9 mouse cellular contexts compared by ENCODE assay signal in genomic region chr7:40901201-40901600, GRCm38 (mm10). TPM values are rescaled to one million over a fixed set of nuclear protein-coding genes. Genes with fewer than 3 reads are reported as not detected.
DNase-seq lines count a peak whose midpoint lies in the region; ATAC-seq and TF ChIP-seq lines count a peak whose summit lies in the region.
"Had no signal": no experiment of that assay in that cellular context is flagged by ENCODE, and none has a peak within 500 bp of the region (broad histone marks: within the 10 kb centered on the region; RNA-seq: fewer than 3 reads in every experiment).

No protein-coding gene starts in this region.

- peak; percentile 3 for DNase-seq in thymus, postnatal 14 days
- DNase-seq in thymus, adult 18-20 months: no peak
- DNase-seq in forebrain, embryonic 11.5 days (ENCODE audit: low spot score): peak; percentile 89
- DNase-seq in heart, postnatal 14 days: peak; percentile 53 to 60
- DNase-seq in layer of hippocampus, adult 11-12 months (ENCODE audit: low spot score): peak; percentile 90
- DNase-seq in liver, postnatal 0 days: no peak
- DNase-seq in retina, adult 2 months (ENCODE audit: low read depth, low spot score): peak; percentile 29
- no peak for DNase-seq in MN1 (ENCODE audit: low spot score)

- H3K9ac ChIP-seq in forebrain, embryonic 11.5 days (ENCODE audit: low read length): no peak overlapping the region
- no peak overlapping the region for H3K9ac ChIP-seq in liver, postnatal 0 days (replicated peaks)

- 3% methylated on average over 16 of the region's 16 CpGs for WGBS in forebrain, embryonic 11.5 days
- WGBS in liver, postnatal 0 days (ENCODE audit: insufficient replicate concordance): 3% methylated on average over 16 of the region's 16 CpGs

- intact Hi-C loops in heart, postnatal 14 days (cut with DNase I): loop anchor here (2.0 to 10.0 kb wide), 3 partner anchors 626 to 1054 kb away; no protein-coding TSS in a partner anchor

- H3K36me3 ChIP-seq in forebrain, embryonic 11.5 days (ENCODE audit: control insufficient read depth, insufficient read depth, low read length): no peaks in the 10 kb centered on the region
- H3K36me3 ChIP-seq in liver, postnatal 0 days (replicated peaks; ENCODE audit: insufficient read depth, low read length): no peaks in the 10 kb centered on the region

- TF ChIP-seq EP300 in liver, postnatal 0 days (IDR thresholded peaks at IDR 0.05; ENCODE audit: low read depth): no peak

- H3K27me3 ChIP-seq in forebrain, embryonic 11.5 days (ENCODE audit: control insufficient read depth, insufficient read depth, low read length): peaks cover 33% of the 10 kb centered on the region
- peaks cover 57% of the 10 kb centered on the region for H3K27me3 ChIP-seq in liver, postnatal 0 days (ENCODE audit: insufficient read depth, low read length)

- ATAC-seq in forebrain, embryonic 11.5 days (replicated peaks; ENCODE audit: low FRiP score): peak; percentile 74
- ATAC-seq in liver, postnatal 0 days: no peak

- peaks cover 8% of the 10 kb centered on the region; the same call in 1 of the 2 replicates for H3K4me1 ChIP-seq in forebrain, embryonic 11.5 days (replicated peaks; ENCODE audit: control insufficient read depth, insufficient read depth, low read length)
- no peaks in the 10 kb centered on the region for H3K4me1 ChIP-seq in liver, postnatal 0 days (ENCODE audit: insufficient read depth)

- H3K4me3 ChIP-seq in forebrain, embryonic 11.5 days (ENCODE audit: low read depth, low read length): no peak overlapping the region
- no peak overlapping the region for H3K4me3 ChIP-seq in liver, postnatal 0 days (ENCODE audit: low read depth, low read length)

- H3K27ac ChIP-seq in forebrain, embryonic 11.5 days (ENCODE audit: low read depth, low read length): no peak overlapping the region
- no peak overlapping the region for H3K27ac ChIP-seq in liver, postnatal 0 days (ENCODE audit: low read depth)
- H3K27ac ChIP-seq: macrophage had no signal

- TF ChIP-seq CTCF in liver, postnatal 0 days (IDR thresholded peaks at IDR 0.05; ENCODE audit: low read depth): peak; percentile 53

- H3K4me2 ChIP-seq in forebrain, embryonic 11.5 days (ENCODE audit: low read depth, low read length, severe bottlenecking): peak overlapping the region; percentile 19; the same call in 1 of the 2 replicates
- H3K4me2 ChIP-seq in liver, postnatal 0 days (ENCODE audit: low read depth, low read length): no peak overlapping the region

- no peaks in the 10 kb centered on the region for H3K9me3 ChIP-seq in forebrain, embryonic 11.5 days (ENCODE audit: control insufficient read depth, low read length)
- no peaks in the 10 kb centered on the region for H3K9me3 ChIP-seq in liver, postnatal 0 days (ENCODE audit: low read length)

RNA-seq across cellular contexts. Expression of gene Vstm2b, which starts 3.1 kb away (rescaled TPM):
- polyA plus RNA-seq in forebrain, embryonic 11.5 days (2014; fragmentation: Nextera tagmentation; extraction: Ambion mirVana): 7.6 and 7.7 TPM in 2 replicates
- under 1 TPM; 0.14 to 0.17 TPM for total RNA-seq in heart, postnatal 14 days (2021)
- polyA plus RNA-seq in liver, postnatal 0 days (2015; fragmentation: Nextera tagmentation; extraction: Ambion mirVana): 0.14 TPM in 1 of 2 replicates, not detected in the other
- polyA plus RNA-seq: macrophage had no signal

Comparison
In these comparisons a context has a peak if more than half of its experiments do, and no peak if none do; other contexts are left out.
1. DNase-seq: peak in thymus, postnatal 14 days (single experiment), forebrain, embryonic 11.5 days (single experiment), heart, postnatal 14 days (2 of 2), layer of hippocampus, adult 11-12 months (single experiment) and retina, adult 2 months (single experiment); none in thymus, adult 18-20 months (0 of 2), liver, postnatal 0 days (single experiment) and MN1 (single experiment).